Comparison of ENCODE assay signal across 18 mouse cellular contexts in the genomic region with DNA sequence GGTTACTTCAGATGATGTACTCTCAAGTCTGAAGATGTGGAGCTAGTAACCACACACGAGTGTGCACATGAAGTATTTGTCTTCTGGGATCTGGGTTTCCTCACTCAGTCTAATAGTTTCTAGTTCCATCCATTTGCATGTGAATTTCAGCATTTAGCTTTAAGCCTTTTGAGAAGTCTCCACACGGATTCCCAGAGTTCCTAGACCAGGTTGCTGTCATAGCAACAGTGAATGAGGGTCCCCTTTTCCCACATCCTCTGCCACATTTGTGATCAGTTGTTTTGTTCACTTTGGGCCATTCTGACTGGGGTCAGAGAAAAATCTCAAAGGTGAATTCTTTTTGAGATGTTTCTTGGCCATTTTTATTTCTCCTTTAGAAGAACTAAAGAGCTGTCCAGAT.
DNase-seq lines count a peak whose midpoint lies in the region; ATAC-seq and TF ChIP-seq lines count a peak whose summit lies in the region.
"Had no signal": no experiment of that assay in that cellular context is flagged by ENCODE, and none has a peak within 500 bp of the region (broad histone marks: within the 10 kb centered on the region; RNA-seq: fewer than 3 reads in every experiment).

No protein-coding gene starts in this region.

- no peaks in the 10 kb centered on the region for H3K27me3 ChIP-seq in hindbrain, embryonic 10.5 days (ENCODE audit: insufficient read depth, poor library complexity, severe bottlenecking)
- no peaks in the 10 kb centered on the region for H3K27me3 ChIP-seq in hindbrain, embryonic 13.5 days
- no peaks in the 10 kb centered on the region for H3K27me3 ChIP-seq in midbrain, embryonic 12.5 days
- H3K27me3 ChIP-seq: limb, embryonic 15.5 days; liver, embryonic 15.5 days had no signal

- TF ChIP-seq CTCF in brain, embryonic 14.5 days (IDR thresholded peaks at IDR 0.05; ENCODE audit: borderline replicate concordance, extremely low read depth, insufficient read depth, insufficient read length), result no peak

- H3K27ac ChIP-seq in hindbrain, embryonic 10.5 days, result peak overlapping the region; percentile 80
- no peak overlapping the region for H3K27ac ChIP-seq in hindbrain, embryonic 13.5 days
- peak overlapping the region; percentile 47; the same call in 1 of the 2 replicates for H3K27ac ChIP-seq in midbrain, embryonic 12.5 days (replicated peaks)
- H3K27ac ChIP-seq: limb, embryonic 15.5 days; liver, embryonic 15.5 days had no signal

- H3K4me3 ChIP-seq in hindbrain, embryonic 10.5 days, result no peak overlapping the region
- no peak overlapping the region for H3K4me3 ChIP-seq in hindbrain, embryonic 13.5 days
- no peak overlapping the region for H3K4me3 ChIP-seq in midbrain, embryonic 12.5 days
- H3K4me3 ChIP-seq: limb, embryonic 15.5 days; liver, embryonic 15.5 days; myocyte had no signal

- no peak for TF ChIP-seq POLR2A in brain, embryonic 14.5 days (IDR thresholded peaks at IDR 0.05; ENCODE audit: borderline replicate concordance, extremely low read depth, insufficient read depth, insufficient read length, poor library complexity, severe bottlenecking)

- H3K9me3 ChIP-seq in hindbrain, embryonic 10.5 days, result no peaks in the 10 kb centered on the region
- H3K9me3 ChIP-seq in hindbrain, embryonic 13.5 days, result no peaks in the 10 kb centered on the region
- H3K9me3 ChIP-seq in midbrain, embryonic 12.5 days, result no peaks in the 10 kb centered on the region
- H3K9me3 ChIP-seq: limb, embryonic 15.5 days; liver, embryonic 15.5 days had no signal

- peaks cover 43% of the 10 kb centered on the region for H3K4me1 ChIP-seq in hindbrain, embryonic 10.5 days (replicated peaks)
- peaks cover 7% of the 10 kb centered on the region; the same call in 1 of the 2 replicates for H3K4me1 ChIP-seq in hindbrain, embryonic 13.5 days (replicated peaks)
- peaks cover 14% of the 10 kb centered on the region; the same call in 1 of the 2 replicates for H3K4me1 ChIP-seq in midbrain, embryonic 12.5 days
- H3K4me1 ChIP-seq: liver, embryonic 15.5 days had no signal

- no peak overlapping the region for H3K4me2 ChIP-seq in hindbrain, embryonic 13.5 days
- H3K4me2 ChIP-seq in midbrain, embryonic 12.5 days (replicated peaks), result no peak overlapping the region
- H3K4me2 ChIP-seq: heart, embryonic 11.5 days; limb, embryonic 15.5 days; liver, embryonic 15.5 days had no signal

- no peak overlapping the region for H3K9ac ChIP-seq in hindbrain, embryonic 13.5 days
- H3K9ac ChIP-seq in midbrain, embryonic 12.5 days (replicated peaks), result no peak overlapping the region
- H3K9ac ChIP-seq: limb, embryonic 15.5 days; liver, embryonic 15.5 days had no signal

- 29% methylated on average over 2 of the region's 2 CpGs for WGBS in hindbrain, embryonic 10.5 days
- 16% methylated on average over 2 of the region's 2 CpGs for WGBS in hindbrain, embryonic 13.5 days
- WGBS in midbrain, embryonic 12.5 days, result 12% methylated on average over 2 of the region's 2 CpGs

- ATAC-seq in hindbrain, embryonic 13.5 days (ENCODE audit: low FRiP score), result no peak; the same call in 1 of the 2 replicates
- ATAC-seq in midbrain, embryonic 12.5 days (ENCODE audit: low FRiP score, low read depth), result peak; percentile 57
- no peak for ATAC-seq in megakaryocyte progenitor cell, adult 5-6 weeks (replicated peaks; ENCODE audit: poor library complexity)
- ATAC-seq: inflammation-experienced regulatory T-cells, adult 6 months had no signal

- no peaks in the 10 kb centered on the region for H3K36me3 ChIP-seq in hindbrain, embryonic 10.5 days
- H3K36me3 ChIP-seq in hindbrain, embryonic 13.5 days, result no peaks in the 10 kb centered on the region
- H3K36me3 ChIP-seq in midbrain, embryonic 12.5 days, result no peaks in the 10 kb centered on the region
- H3K36me3 ChIP-seq: limb, embryonic 15.5 days; liver, embryonic 15.5 days had no signal

- DNase-seq in hindbrain, embryonic 10.5 days (ENCODE audit: low spot score), result peak; percentile 25
- peak; percentile 69 for DNase-seq in brain, embryonic 14.5 days (ENCODE audit: low read depth)
- peak; percentile 35 for DNase-seq in embryo, embryonic 11 days
- no peak for DNase-seq in gastrocnemius, postnatal 10 days
- DNase-seq: adrenal gland, adult 2 months; cerebellum, adult 9-10 months; kidney, adult 2 months; kidney, postnatal 10 days; right cerebral cortex, postnatal 4 days; thymus, adult 2 months had no signal
